Mouse (Mus musculus) liver, adult 2 months (tissue): ENCODE data around the gene Lcn5. TPM values are rescaled to one million over a fixed set of nuclear protein-coding genes. Genes with fewer than 3 reads are reported as not detected.
"Not testable (repeated sequence)": the region's sequence is repeated elsewhere in the genome, so short reads cannot be mapped to it uniquely, and the experiment has no call there.

ENCODE experiments used
- DNase-seq: peaks from one replicate; pipeline ENCODE4 v3.0.0-alpha.2; 2011; ENCODE audit warnings: low read depth, low spot score; ENCODE audit errors: extremely low read depth
- H3K27ac ChIP-seq: fragments of 200-500 bp; replicated peaks from 2 replicates; pipeline ENCODE4 v1.5.1; 2012; ENCODE audit warnings: low read depth, mild to moderate bottlenecking, control low read depth, inconsistent platforms, low read length; ENCODE audit not compliant: insufficient read depth
- H3K27me3 ChIP-seq: fragments of 200-500 bp; 2 replicates; pipeline ENCODE4 v1.6.1; 2012; ENCODE audit warnings: mild to moderate bottlenecking, moderate library complexity, low read length, inconsistent platforms; ENCODE audit not compliant: control insufficient read depth, insufficient read depth
- H3K36me3 ChIP-seq: fragments of 200-500 bp; 2 replicates; pipeline ENCODE4 v1.6.1; 2012; ENCODE audit warnings: low read length, inconsistent platforms; ENCODE audit not compliant: control insufficient read depth, insufficient read depth
- H3K4me1 ChIP-seq: fragments of 200-500 bp; 2 replicates; pipeline ENCODE4 v1.6.1; 2011; ENCODE audit warnings: low read length; ENCODE audit not compliant: control insufficient read depth, insufficient read depth
- H3K4me3 ChIP-seq: fragments of 200-500 bp; 2 replicates; pipeline ENCODE4 v1.5.1; 2011; ENCODE audit warnings: low read depth, mild to moderate bottlenecking, control low read depth, low read length, moderate library complexity; ENCODE audit not compliant: insufficient read depth
- H3K79me2 ChIP-seq: fragments of 200-500 bp; 2 replicates; pipeline ENCODE4 v1.6.1; 2012; ENCODE audit warnings: inconsistent platforms, mild to moderate bottlenecking, low read length, moderate library complexity; ENCODE audit not compliant: control insufficient read depth, insufficient read depth
- H3K9ac ChIP-seq: fragments of 200-500 bp; 2 replicates; pipeline ENCODE4 v1.6.1; 2012; ENCODE audit warnings: low read depth, mild to moderate bottlenecking, control low read depth, inconsistent platforms, low read length
- CTCF ChIP-seq: fragments of 200-500 bp; IDR thresholded peaks from 2 replicates; pipeline ENCODE4 v1.5.1; 2011; ENCODE audit warnings: low read depth, low read length, control low read depth
- POLR2A ChIP-seq: fragments of 200-500 bp; IDR thresholded peaks from 2 replicates; pipeline ENCODE4 v1.6.1; 2011; ENCODE audit warnings: low read length, control low read depth; ENCODE audit not compliant: insufficient read depth; ENCODE audit errors: extremely low read depth
- WGBS: fragments of 180-500 bp; shearing (Covaris S2); methylation state at CpG from one replicate; pipeline ENCODE4 v1.1.7; 2018; 5-methylcytosine and 5-hydroxymethylcytosine counted together
- polyA plus RNA-seq: library from polyadenylated mRNA; depleted of rRNA; stranded (reverse); fragments of >200 nt; gene quantifications from 2 replicates; pipeline ENCODE4 v1.2.3, GENCODE M21; 2012; rRNA removed
- total RNA-seq: library from RNA; depleted of rRNA; stranded (reverse); fragments of >200 nt; gene quantifications from 2 replicates; pipeline ENCODE4 v1.2.3, GENCODE M21; 2014; rRNA removed

Gene Lcn5
- total and polyA plus RNA-seq, 2 experiments, result not detected

GRCm38 (mm10) chr2:25701001-25701400 is 43.2 kb downstream of the Lcn5 start:
- no peaks in the 10 kb centered on the region for H3K79me2 ChIP-seq
- DNase-seq, result no peak
- H3K36me3 ChIP-seq, result no peaks in the 10 kb centered on the region
- H3K4me3 ChIP-seq, result no peak overlapping the region
- H3K27me3 ChIP-seq, result no peaks in the 10 kb centered on the region
- H3K9ac ChIP-seq, result no peak overlapping the region
- no peaks in the 10 kb centered on the region for H3K4me1 ChIP-seq
- H3K27ac ChIP-seq, result no peak overlapping the region
- 88% methylated on average over 5 of the region's 5 CpGs for WGBS
- TF ChIP-seq POLR2A, result no peak
- TF ChIP-seq CTCF, result no peak

GRCm38 (mm10) chr2:25703706-25704105 is 46.0 kb downstream of the Lcn5 start:
- DNase-seq, result no peak

GRCm38 (mm10) chr2:25706643-25707481 is 49.1 kb downstream of the Lcn5 start, which contains the start of gene Bmyc:
Gene Bmyc, plus strand, starts transcription at chr2:25706739.
- peak within 1 kb of the TSS; percentile 5; the same call in 1 of the 2 replicates for H3K27ac ChIP-seq
- WGBS, result 2% methylated on average over 78 of the region's 78 CpGs

More at GRCm38 (mm10) chr2:25703706-25704105, 46.0 kb downstream of the Lcn5 start:
- WGBS, result 77% methylated on average over 4 of the region's 4 CpGs
- no peak overlapping the region for H3K9ac ChIP-seq
- no peaks in the 10 kb centered on the region for H3K36me3 ChIP-seq
- TF ChIP-seq CTCF (no peak), POLR2A (no peak)
- peaks cover 8% of the 10 kb centered on the region; the same call in 1 of the 2 replicates for H3K4me1 ChIP-seq
- H3K4me3 ChIP-seq, result no peak overlapping the region
- no peaks in the 10 kb centered on the region for H3K79me2 ChIP-seq
- H3K27ac ChIP-seq, result no peak overlapping the region
- no peaks in the 10 kb centered on the region for H3K27me3 ChIP-seq

GRCm38 (mm10) chr2:25708121-25708520 is 50.4 kb downstream of the Lcn5 start:
- Histone ChIP-seq H3K27ac (no peak overlapping the region; the same call in 1 of the 2 replicates), H3K9ac (no peak overlapping the region), H3K36me3 (no peaks in the 10 kb centered on the region), H3K4me3 (no peak overlapping the region), H3K4me1 (peaks cover 14% of the 10 kb centered on the region; the same call in 1 of the 2 replicates), H3K27me3 (no peaks in the 10 kb centered on the region), H3K79me2 (no peaks in the 10 kb centered on the region)
- TF ChIP-seq POLR2A (no peak), CTCF (peak; percentile 28; the same call in 1 of the 2 replicates)
- 88% methylated on average over 2 of the region's 2 CpGs for WGBS
- peak; percentile 23 for DNase-seq

More at GRCm38 (mm10) chr2:25706643-25707481, 49.1 kb downstream of the Lcn5 start, which contains the start of gene Bmyc:
- peak; percentile 49 for DNase-seq
- Histone ChIP-seq H3K36me3 (no peaks in the 10 kb centered on the region), H3K27me3 (no peaks in the 10 kb centered on the region), H3K4me1 (peaks cover 14% of the 10 kb centered on the region; the same call in 1 of the 2 replicates), H3K9ac (peak within 1 kb of the TSS; percentile 38), H3K4me3 (peak within 1 kb of the TSS; percentile 59), H3K79me2 (no peaks in the 10 kb centered on the region)
- TF ChIP-seq CTCF (peak; percentile 72), POLR2A (no peak)

GRCm38 (mm10) chr2:25709056-25709455 is 51.3 kb downstream of the Lcn5 start:
- DNase-seq, H3K9ac ChIP-seq, H3K36me3 ChIP-seq, H3K79me2 ChIP-seq, H3K27me3 ChIP-seq, H3K4me3 ChIP-seq, H3K27ac ChIP-seq: not testable (repeated sequence)
- WGBS, result 100% methylated on average over 1 of the region's 1 CpGs
- peaks cover 14% of the 10 kb centered on the region; the same call in 1 of the 2 replicates for H3K4me1 ChIP-seq

GRCm38 (mm10) chr2:25709791-25710190 is 52.0 kb downstream of the Lcn5 start:
- DNase-seq, result peak; percentile 79
- H3K27me3 ChIP-seq, H3K36me3 ChIP-seq, H3K27ac ChIP-seq, H3K79me2 ChIP-seq, H3K9ac ChIP-seq, H3K4me3 ChIP-seq: not testable (repeated sequence)
- peaks cover 14% of the 10 kb centered on the region; the same call in 1 of the 2 replicates for H3K4me1 ChIP-seq
- WGBS, result 14% methylated on average over 2 of the region's 2 CpGs

Other genes with a start within 250 kb of the Lcn5 start
- gene Fut7, start 234.7 kb upstream of the Lcn5 start, total RNA-seq, result 0.13 TPM in 1 of 2 replicates, not detected in the other
- gene Fut7, start 234.7 kb upstream of the Lcn5 start, polyA plus RNA-seq, result 0.07 and 0.21 TPM in 2 replicates
- 11.1 and 13.4 TPM in 2 replicates for gene Abca2, start 229.2 kb upstream of the Lcn5 start, total RNA-seq
- gene Abca2, start 229.2 kb upstream of the Lcn5 start, polyA plus RNA-seq, result 40.9 and 48.7 TPM in 2 replicates
- 0.18 and 0.54 TPM in 2 replicates for gene Clic3, start 201.1 kb upstream of the Lcn5 start, total RNA-seq
- gene Clic3, start 201.1 kb upstream of the Lcn5 start, polyA plus RNA-seq, result 6.2 and 9.2 TPM in 2 replicates
- gene Paxx, start 196.9 kb upstream of the Lcn5 start, total RNA-seq, result 30.6 and 36.8 TPM in 2 replicates
- 173 and 181 TPM in 2 replicates for gene Paxx, start 196.9 kb upstream of the Lcn5 start, polyA plus RNA-seq
- gene Ptgds, start 187.9 kb upstream of the Lcn5 start, total RNA-seq, result 7.7 and 8.9 TPM in 2 replicates
- 18.7 and 40.2 TPM in 2 replicates for gene Ptgds, start 187.9 kb upstream of the Lcn5 start, polyA plus RNA-seq
- gene Lcn12, start 164.0 kb upstream of the Lcn5 start, total RNA-seq, result 0.40 TPM in 1 of 2 replicates, not detected in the other
- 0.25 and 0.27 TPM in 2 replicates for gene Lcn12, start 164.0 kb upstream of the Lcn5 start, polyA plus RNA-seq
- gene Fbxw5, start 157.2 kb upstream of the Lcn5 start, total RNA-seq, result 18.6 and 24.0 TPM in 2 replicates
- 18.8 and 19.4 TPM in 2 replicates for gene Fbxw5, start 157.2 kb upstream of the Lcn5 start, polyA plus RNA-seq
- 589 and 721 TPM in 2 replicates for gene C8g, start 156.2 kb upstream of the Lcn5 start, total RNA-seq
- gene C8g, start 156.2 kb upstream of the Lcn5 start, polyA plus RNA-seq, result 881 and 939 TPM in 2 replicates
- gene Traf2, start 111.0 kb upstream of the Lcn5 start, total RNA-seq, result 4.0 and 5.2 TPM in 2 replicates
- 7.0 and 9.9 TPM in 2 replicates for gene Traf2, start 111.0 kb upstream of the Lcn5 start, polyA plus RNA-seq
- 206 and 247 TPM in 2 replicates for gene Edf1, start 100.1 kb upstream of the Lcn5 start, total RNA-seq
- 153 and 186 TPM in 2 replicates for gene Edf1, start 100.1 kb upstream of the Lcn5 start, polyA plus RNA-seq
- 7.5 and 7.8 TPM in 2 replicates for gene Mamdc4, start 83.1 kb upstream of the Lcn5 start, total RNA-seq
- 1.5 and 2.0 TPM in 2 replicates for gene Mamdc4, start 83.1 kb upstream of the Lcn5 start, polyA plus RNA-seq
- gene Phpt1, start 82.7 kb upstream of the Lcn5 start, total RNA-seq, result 6.7 and 8.2 TPM in 2 replicates
- 38.3 and 39.4 TPM in 2 replicates for gene Phpt1, start 82.7 kb upstream of the Lcn5 start, polyA plus RNA-seq
- not detected in 2 replicates for gene Ajm1, start 76.2 kb upstream of the Lcn5 start, total RNA-seq
- gene Ajm1, start 76.2 kb upstream of the Lcn5 start, polyA plus RNA-seq, result 0.06 and 0.07 TPM in 2 replicates
- gene Rabl6, start 49.4 kb upstream of the Lcn5 start, total RNA-seq, result 11.7 and 15.4 TPM in 2 replicates
- 20.6 and 29.6 TPM in 2 replicates for gene Rabl6, start 49.4 kb upstream of the Lcn5 start, polyA plus RNA-seq
- gene Ccdc183, start 40.3 kb upstream of the Lcn5 start, total RNA-seq, result under 0.01 and 0.07 TPM in 2 replicates
- 0.06 TPM in 1 of 2 replicates, not detected in the other for gene Ccdc183, start 40.3 kb upstream of the Lcn5 start, polyA plus RNA-seq
- gene Tmem141, start 35.9 kb upstream of the Lcn5 start, total RNA-seq, result 40.0 and 40.9 TPM in 2 replicates
- gene Tmem141, start 35.9 kb upstream of the Lcn5 start, polyA plus RNA-seq, result 28.5 and 30.9 TPM in 2 replicates
- gene Fcna, start 29.9 kb upstream of the Lcn5 start, total RNA-seq, result 35.4 and 63.2 TPM in 2 replicates
- gene Fcna, start 29.9 kb upstream of the Lcn5 start, polyA plus RNA-seq, result 27.1 and 36.5 TPM in 2 replicates
- not detected in 2 replicates for gene Lcn8, start 4.8 kb upstream of the Lcn5 start, total RNA-seq
- gene Lcn8, start 4.8 kb upstream of the Lcn5 start, polyA plus RNA-seq, result not detected in 2 replicates
- not detected in 2 replicates for gene Lcn6, start 18.8 kb downstream of the Lcn5 start, total RNA-seq
- gene Lcn6, start 18.8 kb downstream of the Lcn5 start, polyA plus RNA-seq, result not detected in 2 replicates
- not detected in 2 replicates for gene Lcn10, start 24.8 kb downstream of the Lcn5 start, total RNA-seq
- not detected in 2 replicates for gene Lcn10, start 24.8 kb downstream of the Lcn5 start, polyA plus RNA-seq
- not detected in 2 replicates for gene Obp2a, start 42.1 kb downstream of the Lcn5 start, total RNA-seq
- not detected in 2 replicates for gene Obp2a, start 42.1 kb downstream of the Lcn5 start, polyA plus RNA-seq
- gene Bmyc, start 48.8 kb downstream of the Lcn5 start, total RNA-seq, result 1.0 and 1.9 TPM in 2 replicates
- gene Bmyc, start 48.8 kb downstream of the Lcn5 start, polyA plus RNA-seq, result 4.7 and 6.8 TPM in 2 replicates
- gene Obp2b, start 79.1 kb downstream of the Lcn5 start, total RNA-seq, result not detected in 2 replicates
- gene Obp2b, start 79.1 kb downstream of the Lcn5 start, polyA plus RNA-seq, result not detected in 2 replicates
- gene Lcn3, start 107.6 kb downstream of the Lcn5 start, total RNA-seq, result not detected in 2 replicates
- gene Lcn3, start 107.6 kb downstream of the Lcn5 start, polyA plus RNA-seq, result not detected in 2 replicates
- gene Lcn11, start 119.1 kb downstream of the Lcn5 start, total RNA-seq, result not detected in 2 replicates
- gene Lcn11, start 119.1 kb downstream of the Lcn5 start, polyA plus RNA-seq, result not detected in 2 replicates
- not detected in 2 replicates for gene Gm13539, start 124.3 kb downstream of the Lcn5 start, total RNA-seq
- not detected in 2 replicates for gene Gm13539, start 124.3 kb downstream of the Lcn5 start, polyA plus RNA-seq
- not detected in 2 replicates for gene Glt6d1, start 157.9 kb downstream of the Lcn5 start, total RNA-seq
- gene Glt6d1, start 157.9 kb downstream of the Lcn5 start, polyA plus RNA-seq, result not detected in 2 replicates
- gene Lcn9, start 165.2 kb downstream of the Lcn5 start, total RNA-seq, result not detected in 2 replicates
- gene Lcn9, start 165.2 kb downstream of the Lcn5 start, polyA plus RNA-seq, result not detected in 2 replicates
- gene Sohlh1, start 189.3 kb downstream of the Lcn5 start, total RNA-seq, result not detected in 2 replicates
- not detected in 2 replicates for gene Sohlh1, start 189.3 kb downstream of the Lcn5 start, polyA plus RNA-seq
- under 0.01 TPM in 1 of 2 replicates, not detected in the other for gene Kcnt1, start 205.8 kb downstream of the Lcn5 start, total RNA-seq
- gene Kcnt1, start 205.8 kb downstream of the Lcn5 start, polyA plus RNA-seq, result 0.02 and 0.11 TPM in 2 replicates